Mouse (Mus musculus) G1E (cell line): Measurements from ENCODE around the gene Tmem204.

ENCODE experiments used
- CTCF ChIP-seq: IDR thresholded peaks from 2 replicates; pipeline ENCODE4 v1.5.1; 2012; ENCODE audit warnings: low read depth, low read length, inconsistent platforms, mixed read lengths
- GATA1 ChIP-seq: IDR thresholded peaks from 2 replicates; pipeline ENCODE4 v1.6.1; 2012; ENCODE audit warnings: borderline replicate concordance, low read length, inconsistent platforms, mixed read lengths
- GATA2 ChIP-seq: IDR thresholded peaks from 2 replicates; pipeline ENCODE4 v1.6.1; 2012; ENCODE audit warnings: low read depth, low read length, inconsistent platforms, borderline replicate concordance
- TAL1 ChIP-seq: conservative IDR thresholded peaks from 2 replicates; pipeline ENCODE4 v1.6.1; 2012; ENCODE audit warnings: low read depth, low read length, inconsistent platforms, mixed read lengths

DNA sequence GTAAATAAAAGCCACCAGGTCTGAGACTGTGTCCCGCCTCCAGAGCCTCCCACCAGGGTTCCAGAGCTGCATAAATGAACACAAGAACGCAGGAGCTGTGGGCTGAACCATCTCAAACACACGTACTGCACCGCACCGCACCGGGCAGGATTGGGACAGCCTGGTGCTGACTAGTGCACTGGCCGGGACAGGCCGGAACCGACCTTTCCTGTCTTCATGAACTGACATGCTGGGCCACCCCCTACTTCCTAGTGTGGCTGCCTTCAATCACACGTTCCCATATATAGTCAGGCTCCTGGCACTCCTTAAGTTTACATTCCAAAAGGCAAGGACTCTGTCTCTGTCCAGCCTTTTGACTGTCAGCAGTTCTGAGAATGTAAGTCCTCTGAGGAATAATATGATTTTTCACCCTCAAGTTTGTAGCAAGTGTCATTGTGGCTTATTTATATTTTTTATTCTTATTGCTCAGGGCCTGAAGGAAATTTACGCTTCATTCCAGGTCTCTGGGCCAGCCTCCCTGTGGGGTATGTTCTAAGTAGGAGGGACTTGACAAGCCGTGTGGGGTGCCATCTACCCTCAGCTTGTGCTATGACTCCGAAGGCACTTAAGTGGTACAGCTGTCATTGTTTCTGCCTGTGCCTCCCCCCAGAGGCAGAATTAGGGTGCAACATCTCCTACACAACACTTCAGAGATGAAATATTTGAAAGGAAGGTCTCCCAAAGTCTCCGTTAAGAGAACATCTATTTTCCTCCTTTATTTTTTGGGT is 1.1 kb downstream of the Tmem204 start:
- TF ChIP-seq GATA1 (no peak), CTCF (no peak), TAL1 (no peak), GATA2 (no peak)
